Mouse (Mus musculus) left cerebral cortex, adult 9 months (tissue): ENCODE measurements at regions not wholly inside any gene's neighbourhood (a gene's known extent, or its start where the extent isn't known, plus 50 kb on each side); places are given as distances from the start of the nearest gene placed in this dataset.

Experiments
- DNase-seq, 2 experiments: peaks; one replicate each; pipeline ENCODE4 v3.0.0; 2022; ENCODE audit warnings: low spot score in 2 of 2

DNA sequence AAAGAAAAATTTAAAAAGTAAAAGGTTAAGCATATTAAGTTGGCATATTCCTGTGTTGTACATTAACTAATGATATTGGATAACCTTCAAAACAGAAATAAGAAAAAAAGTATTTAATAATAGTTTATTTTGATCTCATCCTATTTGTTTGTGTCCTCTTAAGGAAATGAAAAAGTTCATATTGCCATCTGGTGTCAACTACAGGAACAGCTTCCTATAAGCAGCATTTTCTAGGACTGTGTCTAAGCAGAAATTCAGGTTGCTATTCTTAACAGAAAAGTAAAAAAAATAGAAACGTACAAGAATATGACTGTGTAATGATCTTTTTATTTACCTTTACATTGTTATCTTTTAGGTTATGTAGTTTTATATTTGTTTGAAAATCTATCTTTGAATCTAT lies 313.4 kb upstream of the G6pd2 start:
- no peak for DNase-seq

DNA sequence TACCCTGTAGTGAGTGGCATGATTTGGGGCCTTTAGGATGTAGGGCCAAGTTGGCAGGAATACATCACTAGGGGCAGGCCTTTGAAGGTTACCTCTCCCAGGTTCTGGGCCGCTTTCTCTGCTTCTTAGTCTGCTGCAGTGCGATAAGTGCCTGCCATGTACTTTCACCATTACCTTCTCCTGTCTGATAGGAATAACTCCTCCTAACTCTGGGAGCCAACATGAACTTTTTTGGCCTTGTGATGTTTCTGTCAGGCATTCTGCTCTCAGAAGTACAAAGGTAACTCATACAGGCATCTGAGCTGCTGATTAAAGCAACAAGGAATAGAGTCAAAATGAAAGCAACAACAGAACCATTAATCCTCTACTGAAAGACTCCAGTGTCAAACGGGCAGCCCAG lies 301.2 kb upstream of the G6pd2 start:
- no peak for DNase-seq

GRCm38 (mm10) chr5:61540502-61540901 lies 268.1 kb upstream of the G6pd2 start:
- DNase-seq: no peak

- peak in 1 of 2 experiments; percentile 5 for DNase-seq
Measured at GRCm38 (mm10) chr5:61546632-61547492, 261.8 kb upstream of the G6pd2 start.

- DNase-seq: no peak
Measured at GRCm38 (mm10) chr5:61553526-61553925, 255.1 kb upstream of the G6pd2 start.
